Mouse (Mus musculus) lung, embryonic 14.5 days (tissue): Measurements from ENCODE around the gene Slc26a11. TPM values are rescaled to one million over a fixed set of nuclear protein-coding genes. Genes with fewer than 3 reads are reported as not detected.

Experiments
- ATAC-seq: fragments of 200-750 bp; cut with Nextera tagmentation; 2 replicates; pipeline ENCODE4 v1.8.0; 2017; ENCODE audit warnings: mild to moderate bottlenecking, moderate TSS enrichment, moderate library complexity; ENCODE audit not compliant: insufficient read depth
- DNase-seq: peaks from one replicate; pipeline ENCODE4 v3.0.0-alpha.2; 2015
- H3K27ac ChIP-seq: fragments of 300-500 bp; sonication (generic); 2 replicates; pipeline ENCODE4 v1.5.1; 2014; ENCODE audit warnings: low read depth, mild to moderate bottlenecking, moderate library complexity
- H3K27me3 ChIP-seq: fragments of 300-500 bp; sonication (generic); 2 replicates; pipeline ENCODE4 v1.6.1; 2014; ENCODE audit warnings: low read length, control low read depth; ENCODE audit not compliant: insufficient read depth
- H3K36me3 ChIP-seq: fragments of 300-500 bp; sonication (generic); 2 replicates; pipeline ENCODE4 v1.6.1; 2014; ENCODE audit warnings: control low read depth; ENCODE audit not compliant: insufficient read depth
- H3K4me1 ChIP-seq: fragments of 300-500 bp; sonication (generic); 2 replicates; pipeline ENCODE4 v1.6.1; 2014; ENCODE audit warnings: antibody characterized with exemption, control low read depth; ENCODE audit not compliant: insufficient read depth
- H3K4me2 ChIP-seq: fragments of 300-500 bp; sonication (generic); 2 replicates; pipeline ENCODE4 v1.6.1; 2014; ENCODE audit warnings: mild to moderate bottlenecking
- H3K4me3 ChIP-seq: fragments of 300-500 bp; sonication (generic); 2 replicates; pipeline ENCODE4 v1.5.1; 2014; ENCODE audit warnings: low read depth, low read length
- H3K9ac ChIP-seq: fragments of 300-500 bp; sonication (generic); 2 replicates; pipeline ENCODE4 v1.6.1; 2014
- H3K9me3 ChIP-seq: fragments of 300-500 bp; sonication (generic); 2 replicates; pipeline ENCODE4 v1.6.1; 2016; ENCODE audit warnings: low read depth, low read length, control low read depth
- CTCF ChIP-seq: IDR thresholded peaks from 2 replicates; pipeline ENCODE4 v1.5.1; 2016; ENCODE audit warnings: antibody characterized with exemption, low read depth
- WGBS: fragments of 180-500 bp; shearing (Covaris S2); extraction: QIAGEN DNeasy Blood & Tissue Kit; methylation state at CpG from one replicate; pipeline ENCODE4 v1.1.7; 2014; 5-methylcytosine and 5-hydroxymethylcytosine counted together
- polyA plus RNA-seq: library from polyadenylated mRNA; unstranded; fragments of >200 nt; fragmentation: Nextera tagmentation; extraction: Ambion mirVana; gene quantifications from 2 replicates; pipeline ENCODE4 v1.2.1, GENCODE M21; 2014

Slc26a11 gene
- 9.1 and 9.3 TPM in 2 replicates for polyA plus RNA-seq

- WGBS: under 1% methylated on average over 40 of the region's 40 CpGs
- ATAC-seq: peak; percentile 96
- peaks cover 10% of the 10 kb centered on the region; the same call in 1 of the 2 replicates for H3K36me3 ChIP-seq
These were observed at the start of gene Slc26a11, which contains the start of gene Sgsh for GRCm38 (mm10) chr11:119355443-119356385. Gene Slc26a11 (plus strand): TSS chr11:119355557. Gene Sgsh (minus strand): TSS chr11:119355536.

GRCm38 (mm10) chr11:119306762-119307657 lies 48.3 kb upstream of the Slc26a11 start:
- Histone ChIP-seq H3K36me3 (no peaks in the 10 kb centered on the region), H3K4me1 (no peaks in the 10 kb centered on the region), H3K9ac (no peak overlapping the region), H3K27me3 (no peaks in the 10 kb centered on the region), H3K27ac (peak overlapping the region; percentile 1; the same call in 1 of the 2 replicates), H3K4me3 (no peak overlapping the region), H3K4me2 (no peak overlapping the region), H3K9me3 (no peaks in the 10 kb centered on the region)
- ATAC-seq (no peak), DNase-seq (no peak)
- 47% methylated on average over 13 of the region's 13 CpGs for WGBS
- no peak for TF ChIP-seq CTCF

More at GRCm38 (mm10) chr11:119355443-119356385, at the start of gene Slc26a11, which contains the start of gene Sgsh:
- Histone ChIP-seq H3K4me1 (peaks cover 12% of the 10 kb centered on the region; the same call in 1 of the 2 replicates), H3K9me3 (no peaks in the 10 kb centered on the region), H3K4me2 (peak within 1 kb of the TSS; percentile 94), H3K4me3 (peak within 1 kb of the TSS; percentile 64), H3K27me3 (0 out of 2 replicates have a peak, but pooled peaks cover 3% of the 10 kb centered on the region), H3K27ac (peak within 1 kb of the TSS; percentile 80), H3K9ac (peak within 1 kb of the TSS; percentile 71)
- TF ChIP-seq CTCF: no peak
- peak; percentile 94 for DNase-seq

- no peak for ATAC-seq
- Histone ChIP-seq H3K36me3 (no peaks in the 10 kb centered on the region), H3K27me3 (no peaks in the 10 kb centered on the region), H3K4me2 (no peak within 1 kb of the TSS), H3K27ac (peak within 1 kb of the TSS; percentile 1; the same call in 1 of the 2 replicates), H3K9me3 (no peaks in the 10 kb centered on the region), H3K9ac (no peak within 1 kb of the TSS), H3K4me3 (no peak within 1 kb of the TSS), H3K4me1 (no peaks in the 10 kb centered on the region)
- 27% methylated on average over 1 of the region's 1 CpGs for WGBS
- DNase-seq: no peak
- no peak for TF ChIP-seq CTCF
These were observed 47.8 kb upstream of the Slc26a11 start, which contains the start of gene Card14 for GRCm38 (mm10) chr11:119307658-119307867. Gene Card14 (plus strand): TSS chr11:119307768.

- DNase-seq (peak; percentile 13), ATAC-seq (no peak)
- Histone ChIP-seq H3K4me3 (no peak overlapping the region), H3K4me1 (no peaks in the 10 kb centered on the region), H3K9ac (no peak overlapping the region), H3K27ac (no peak overlapping the region), H3K36me3 (no peaks in the 10 kb centered on the region), H3K27me3 (no peaks in the 10 kb centered on the region), H3K9me3 (no peaks in the 10 kb centered on the region), H3K4me2 (no peak overlapping the region)
- 13% methylated on average over 11 of the region's 11 CpGs for WGBS
- no peak for TF ChIP-seq CTCF
These were observed 47.4 kb upstream of the Slc26a11 start for GRCm38 (mm10) chr11:119307916-119308315.

- Histone ChIP-seq H3K4me3 (no peak overlapping the region), H3K4me2 (no peak overlapping the region), H3K4me1 (no peaks in the 10 kb centered on the region), H3K9me3 (no peaks in the 10 kb centered on the region), H3K9ac (no peak overlapping the region), H3K27me3 (no peaks in the 10 kb centered on the region), H3K36me3 (no peaks in the 10 kb centered on the region), H3K27ac (no peak overlapping the region)
- ATAC-seq: no peak
- TF ChIP-seq CTCF: no peak
- DNase-seq: no peak
- 16% methylated on average over 10 of the region's 10 CpGs for WGBS
These were observed 44.7 kb upstream of the Slc26a11 start for GRCm38 (mm10) chr11:119310621-119311020.

- no peak for TF ChIP-seq CTCF
- DNase-seq (no peak), ATAC-seq (no peak)
- Histone ChIP-seq H3K4me2 (no peak overlapping the region), H3K9ac (no peak overlapping the region), H3K4me3 (no peak overlapping the region), H3K9me3 (no peaks in the 10 kb centered on the region), H3K27ac (no peak overlapping the region), H3K36me3 (no peaks in the 10 kb centered on the region), H3K4me1 (no peaks in the 10 kb centered on the region), H3K27me3 (no peaks in the 10 kb centered on the region)
- WGBS: 63% methylated on average over 17 of the region's 17 CpGs
These were observed 41.0 kb upstream of the Slc26a11 start for GRCm38 (mm10) chr11:119314252-119314936.
